Mouse (Mus musculus): ENCODE measurements around the gene Kmt2e. TPM values are rescaled to one million over a fixed set of nuclear protein-coding genes. Genes with fewer than 3 reads are reported as not detected.
A peak's percentile ranks its signal among the peaks of the same experiment; 100 is the strongest.

The Kmt2e gene
- polyA plus RNA-seq, 1 experiment from 2014 or later, result 56.3 TPM

GRCm38 (mm10) chr5:23415571-23416285 is 18.5 kb upstream of the Kmt2e start:
- H3K27me3 ChIP-seq, result no peaks in the 10 kb centered on the region
- ChIA-PET CTCF (interaction anchor here (0.7 to 6.8 kb wide), 35 partner anchors 8 to 360 kb away, joined by 3 to 62 read pairs (median 5); partner anchors contain the start of gene Kmt2e), POLR2A (interaction anchor here (0.9 to 1.1 kb wide), 2 partner anchors 18 to 280 kb away, joined by 3 to 5 read pairs; no protein-coding TSS in a partner anchor)
- ATAC-seq (no peak), DNase-seq (ENCODE audit: low read depth, low spot score) (no peak)
- peak; percentile 75 for TF ChIP-seq CTCF (IDR thresholded peaks at IDR 0.05)
- in situ Hi-C loops (cut with MboI; ENCODE audit: low pct_unique_long_range_greater_than_20kb), result no loop called here

- DNase-seq (ENCODE audit: low read depth, low spot score) (no peak), ATAC-seq (no peak)
- in situ Hi-C loops (cut with MboI; ENCODE audit: low pct_unique_long_range_greater_than_20kb), result no loop called here
- ChIA-PET CTCF (interaction anchor here (0.7 to 6.8 kb wide), 32 partner anchors 9 to 360 kb away, joined by 3 to 62 read pairs (median 5); no protein-coding TSS in a partner anchor), POLR2A (interaction anchor here (0.9 to 1.1 kb wide), 2 partner anchors 17 to 279 kb away, joined by 3 to 5 read pairs; no protein-coding TSS in a partner anchor)
- TF ChIP-seq CTCF (IDR thresholded peaks at IDR 0.05), result no peak
- H3K27me3 ChIP-seq, result no peaks in the 10 kb centered on the region
Measured at GRCm38 (mm10) chr5:23416286-23416643, 18.0 kb upstream of the Kmt2e start.

GRCm38 (mm10) chr5:23417716-23418115 is 16.5 kb upstream of the Kmt2e start:
- no peak for DNase-seq (ENCODE audit: low read depth, low spot score)
- ChIA-PET CTCF (interaction anchor here (0.9 to 4.0 kb wide), 7 partner anchors 8 to 83 kb away, joined by 3 to 29 read pairs (median 7); no protein-coding TSS in a partner anchor), POLR2A (interaction anchor here (1.4 to 3.8 kb wide), 2 partner anchors 11 to 16 kb away, joined by 9 to 68 read pairs; partner anchors contain the start of gene Kmt2e)
- TF ChIP-seq CTCF (IDR thresholded peaks at IDR 0.05), result no peak
- ATAC-seq, result no peak
- in situ Hi-C loops (cut with MboI; ENCODE audit: low pct_unique_long_range_greater_than_20kb), result no loop called here
- H3K27me3 ChIP-seq, result no peaks in the 10 kb centered on the region

GRCm38 (mm10) chr5:23418147-23418781 is 16.0 kb upstream of the Kmt2e start:
- in situ Hi-C loops (cut with MboI; ENCODE audit: low pct_unique_long_range_greater_than_20kb), result no loop called here
- H3K27me3 ChIP-seq, result no peaks in the 10 kb centered on the region
- ChIA-PET POLR2A (interaction anchor here (0.8 to 3.8 kb wide), 3 partner anchors 10 to 27 kb away, joined by 3 to 68 read pairs (median 9); partner anchors contain the start of gene Kmt2e), CTCF (interaction anchor here (0.7 to 4.0 kb wide), 13 partner anchors 8 to 133 kb away, joined by 3 to 29 read pairs (median 4); no protein-coding TSS in a partner anchor)
- TF ChIP-seq CTCF (IDR thresholded peaks at IDR 0.05), result no peak
- ATAC-seq (peak; percentile 88), DNase-seq (ENCODE audit: low read depth, low spot score) (no peak)

- DNase-seq (ENCODE audit: low read depth, low spot score) (no peak), ATAC-seq (peak; percentile 28)
- ChIA-PET CTCF (interaction anchor here (0.7 to 4.0 kb wide), 17 partner anchors 9 to 134 kb away, joined by 3 to 29 read pairs (median 4); no protein-coding TSS in a partner anchor), POLR2A (interaction anchor here (0.6 to 3.8 kb wide), 5 partner anchors 10 to 65 kb away, joined by 3 to 68 read pairs (median 3); partner anchors contain the start of gene Kmt2e)
- no peaks in the 10 kb centered on the region for H3K27me3 ChIP-seq
- in situ Hi-C loops (cut with MboI; ENCODE audit: low pct_unique_long_range_greater_than_20kb), result no loop called here
- TF ChIP-seq CTCF (IDR thresholded peaks at IDR 0.05), result peak; percentile 54
Measured at GRCm38 (mm10) chr5:23418797-23419595, 15.2 kb upstream of the Kmt2e start.

GRCm38 (mm10) chr5:23419616-23420170 is 14.5 kb upstream of the Kmt2e start:
- ChIA-PET CTCF (interaction anchor here (0.9 to 4.0 kb wide), 9 partner anchors 9 to 68 kb away, joined by 3 to 29 read pairs (median 5); no protein-coding TSS in a partner anchor), POLR2A (interaction anchor here (0.6 to 3.8 kb wide), 4 partner anchors 14 to 82 kb away, joined by 3 to 68 read pairs (median 4); partner anchors contain the start of gene Kmt2e)
- no peak for TF ChIP-seq CTCF (IDR thresholded peaks at IDR 0.05)
- in situ Hi-C loops (cut with MboI; ENCODE audit: low pct_unique_long_range_greater_than_20kb), result no loop called here
- DNase-seq (ENCODE audit: low read depth, low spot score) (no peak), ATAC-seq (no peak)
- H3K27me3 ChIP-seq, result no peaks in the 10 kb centered on the region

- ATAC-seq, result no peak
- ChIA-PET CTCF (interaction anchor here (1.0 to 4.0 kb wide), 5 partner anchors 8 to 25 kb away, joined by 3 to 29 read pairs (median 5); no protein-coding TSS in a partner anchor), POLR2A (interaction anchor here (0.6 to 3.8 kb wide), 3 partner anchors 13 to 81 kb away, joined by 3 to 68 read pairs (median 4); partner anchors contain the start of gene Kmt2e)
- TF ChIP-seq CTCF (IDR thresholded peaks at IDR 0.05), result no peak
- no peak for DNase-seq (ENCODE audit: low read depth, low spot score)
- in situ Hi-C loops (cut with MboI; ENCODE audit: low pct_unique_long_range_greater_than_20kb), result no loop called here
- no peaks in the 10 kb centered on the region for H3K27me3 ChIP-seq
Measured at GRCm38 (mm10) chr5:23420410-23420809, 13.8 kb upstream of the Kmt2e start.

- no peak for ATAC-seq
- in situ Hi-C loops (cut with MboI; ENCODE audit: low pct_unique_long_range_greater_than_20kb), result no loop called here
- no peaks in the 10 kb centered on the region for H3K27me3 ChIP-seq
- no peak for TF ChIP-seq CTCF (IDR thresholded peaks at IDR 0.05)
- CTCF ChIA-PET, result interaction anchor here (4.0 kb wide), 1 partner anchor 9 kb away, joined by 29 read pairs; no protein-coding TSS in a partner anchor
- no peak for DNase-seq (ENCODE audit: low read depth, low spot score)
- POLR2A ChIA-PET, result interaction anchor here (1.0 to 3.8 kb wide), 2 partner anchors 12 kb away, joined by 7 to 68 read pairs; partner anchors contain the start of gene Kmt2e
Measured at GRCm38 (mm10) chr5:23421440-23421839, 12.8 kb upstream of the Kmt2e start.

- peak; percentile 77 for DNase-seq (ENCODE audit: low read depth, low spot score)
- peak; percentile 48 for ATAC-seq
- ChIA-PET CTCF (interaction anchor here (1.1 to 1.6 kb wide), 4 partner anchors 8 to 10 kb away, joined by 3 to 4 read pairs (median 3); no protein-coding TSS in a partner anchor), POLR2A (interaction anchor here (0.6 to 1.6 kb wide), 2 partner anchors 9 to 11 kb away, joined by 3 to 5 read pairs; partner anchors contain the start of gene Kmt2e)
- H3K27me3 ChIP-seq, result no peaks in the 10 kb centered on the region
- in situ Hi-C loops (cut with MboI; ENCODE audit: low pct_unique_long_range_greater_than_20kb), result no loop called here
- no peak for TF ChIP-seq CTCF (IDR thresholded peaks at IDR 0.05)
Measured at GRCm38 (mm10) chr5:23423036-23423435, 11.2 kb upstream of the Kmt2e start.
